Mouse (Mus musculus): ENCODE measurements at regions not wholly inside any gene's neighbourhood (a gene's known extent, or its start where the extent isn't known, plus 50 kb on each side); places are given as distances from the start of the nearest gene placed in this dataset.
A peak's percentile ranks its signal among the peaks of the same experiment; 100 is the strongest.

- H3K9ac ChIP-seq (ENCODE audit: low read length): no peak overlapping the region
- WGBS: 73% methylated on average over 7 of the region's 7 CpGs
- no peak overlapping the region for H3K4me3 ChIP-seq (ENCODE audit: control insufficient read depth in 1 of 2, insufficient read depth in 1 of 2, low read depth in 1 of 2, low read length in 2 of 2)
- no peak overlapping the region for H3K27ac ChIP-seq (replicated peaks in 1 of 2; ENCODE audit: control insufficient read depth in 1 of 2, insufficient read depth in 1 of 2, low read depth in 2 of 2, low read length in 2 of 2)
- no peak overlapping the region for H3K4me2 ChIP-seq (ENCODE audit: low read length)
- H3K27me3 ChIP-seq (ENCODE audit: control insufficient read depth, insufficient read depth, low read length): no peaks in the 10 kb centered on the region
- H3K36me3 ChIP-seq (ENCODE audit: control insufficient read depth, insufficient read depth, low read length): no peaks in the 10 kb centered on the region
- no peaks in the 10 kb centered on the region for H3K9me3 ChIP-seq (ENCODE audit: control insufficient read depth, low read length)
- no peak for ATAC-seq (ENCODE audit: insufficient number of reproducible peaks, insufficient read depth, low FRiP score, low read depth)
- no peaks in the 10 kb centered on the region for H3K4me1 ChIP-seq (ENCODE audit: control insufficient read depth in 2 of 2, insufficient read depth in 2 of 2, low read length in 2 of 2)
Observed at GRCm38 (mm10) chr11:12112646-12113353, 74.3 kb upstream of the Grb10 start.

GRCm38 (mm10) chr11:12107711-12108110, 69.2 kb upstream of the Grb10 start:
- H3K27ac ChIP-seq (replicated peaks in 1 of 2; ENCODE audit: control insufficient read depth in 1 of 2, insufficient read depth in 1 of 2, low read depth in 2 of 2, low read length in 2 of 2): no peak overlapping the region
- no peak overlapping the region for H3K4me2 ChIP-seq (ENCODE audit: low read length)
- no peak overlapping the region for H3K9ac ChIP-seq (ENCODE audit: low read length)
- 62% methylated on average over 3 of the region's 3 CpGs for WGBS
- no peaks in the 10 kb centered on the region for H3K9me3 ChIP-seq (ENCODE audit: control insufficient read depth, low read length)
- no peak overlapping the region for H3K4me3 ChIP-seq (ENCODE audit: control insufficient read depth in 1 of 2, insufficient read depth in 1 of 2, low read depth in 1 of 2, low read length in 2 of 2)
- H3K36me3 ChIP-seq (ENCODE audit: control insufficient read depth, insufficient read depth, low read length): no peaks in the 10 kb centered on the region
- H3K27me3 ChIP-seq (ENCODE audit: control insufficient read depth, insufficient read depth, low read length): no peaks in the 10 kb centered on the region
- no peak for ATAC-seq (ENCODE audit: insufficient number of reproducible peaks, insufficient read depth, low FRiP score, low read depth)
- H3K4me1 ChIP-seq (ENCODE audit: control insufficient read depth in 2 of 2, insufficient read depth in 2 of 2, low read length in 2 of 2): no peaks in the 10 kb centered on the region

GRCm38 (mm10) chr11:12090961-12091360, 52.5 kb upstream of the Grb10 start:
- Histone ChIP-seq H3K36me3 (ENCODE audit: control insufficient read depth, insufficient read depth, low read length) (no peaks in the 10 kb centered on the region), H3K4me2 (ENCODE audit: low read length) (no peak overlapping the region), H3K4me1 (ENCODE audit: control insufficient read depth in 2 of 2, insufficient read depth in 2 of 2, low read length in 2 of 2) (peaks cover 2 to 11% of the 10 kb centered on the region in 2 experiments; a peak in 1 of 4 replicates), H3K27me3 (ENCODE audit: control insufficient read depth, insufficient read depth, low read length) (no peaks in the 10 kb centered on the region), H3K9me3 (ENCODE audit: control insufficient read depth, low read length) (0 out of 2 replicates have a peak, but pooled peaks cover 4% of the 10 kb centered on the region), H3K9ac (ENCODE audit: low read length) (no peak overlapping the region), H3K4me3 (ENCODE audit: control insufficient read depth in 1 of 2, insufficient read depth in 1 of 2, low read depth in 1 of 2, low read length in 2 of 2) (no peak overlapping the region), H3K27ac (replicated peaks in 1 of 2; ENCODE audit: control insufficient read depth in 1 of 2, insufficient read depth in 1 of 2, low read depth in 2 of 2, low read length in 2 of 2) (0 out of 4 replicates have a peak overlapping the region, but pooled peaks of 1 of the 2 experiments have one; percentile 67)
- 72% methylated on average over 4 of the region's 4 CpGs for WGBS
- no peak for ATAC-seq (ENCODE audit: insufficient number of reproducible peaks, insufficient read depth, low FRiP score, low read depth)

GRCm38 (mm10) chr11:12089788-12090365, 51.4 kb upstream of the Grb10 start:
- ATAC-seq (ENCODE audit: insufficient number of reproducible peaks, insufficient read depth, low FRiP score, low read depth): peak; percentile 72
- no peak overlapping the region for H3K9ac ChIP-seq (ENCODE audit: low read length)
- H3K4me1 ChIP-seq (ENCODE audit: control insufficient read depth in 2 of 2, insufficient read depth in 2 of 2, low read length in 2 of 2): peaks cover 2 to 11% of the 10 kb centered on the region in 2 experiments; a peak in 1 of 4 replicates
- 12% methylated on average over 2 of the region's 2 CpGs for WGBS
- 0 out of 2 replicates have a peak, but pooled peaks cover 4% of the 10 kb centered on the region for H3K9me3 ChIP-seq (ENCODE audit: control insufficient read depth, low read length)
- no peak overlapping the region for H3K4me2 ChIP-seq (ENCODE audit: low read length)
- H3K36me3 ChIP-seq (ENCODE audit: control insufficient read depth, insufficient read depth, low read length): no peaks in the 10 kb centered on the region
- H3K4me3 ChIP-seq (ENCODE audit: control insufficient read depth in 1 of 2, insufficient read depth in 1 of 2, low read depth in 1 of 2, low read length in 2 of 2): no peak overlapping the region
- no peaks in the 10 kb centered on the region for H3K27me3 ChIP-seq (ENCODE audit: control insufficient read depth, insufficient read depth, low read length)
- peak overlapping the region; percentile 55 to 67; a peak in 3 of 4 replicates for H3K27ac ChIP-seq (replicated peaks in 1 of 2; ENCODE audit: control insufficient read depth in 1 of 2, insufficient read depth in 1 of 2, low read depth in 2 of 2, low read length in 2 of 2)
